Mouse (Mus musculus): ENCODE measurements at regions not wholly inside any gene's neighbourhood (a gene's known extent, or its start where the extent isn't known, plus 50 kb on each side); places are given as distances from the start of the nearest gene placed in this dataset.

GRCm38 (mm10) chr6:16551945-16552673 is 346.1 kb downstream of the Tfec start:
- no peaks in the 10 kb centered on the region for H3K9me3 ChIP-seq (replicated peaks; ENCODE audit: control insufficient read depth, low read length)
- DNase-seq (ENCODE audit: low spot score) (peak; percentile 26), ATAC-seq (replicated peaks; ENCODE audit: insufficient number of reproducible peaks, low FRiP score, low TSS enrichment, low read depth) (no peak)
- no peak overlapping the region for H3K27ac ChIP-seq (replicated peaks; ENCODE audit: low read depth, low read length)
- H3K9ac ChIP-seq (replicated peaks; ENCODE audit: low read length), result no peak overlapping the region
- no peak overlapping the region for H3K4me2 ChIP-seq (ENCODE audit: low read depth, low read length)
- no peak overlapping the region for H3K4me3 ChIP-seq (ENCODE audit: low read depth, low read length)
- WGBS, result 42% methylated on average over 7 of the region's 7 CpGs
- no peaks in the 10 kb centered on the region for H3K4me1 ChIP-seq (ENCODE audit: control insufficient read depth, insufficient read depth, low read length)
- H3K27me3 ChIP-seq (ENCODE audit: control insufficient read depth, insufficient read depth, low read length), result no peaks in the 10 kb centered on the region
- no peaks in the 10 kb centered on the region for H3K36me3 ChIP-seq (replicated peaks; ENCODE audit: control insufficient read depth, insufficient read depth, low read depth, low read length)

GRCm38 (mm10) chr6:16551131-16551530 is 347.1 kb downstream of the Tfec start:
- H3K27me3 ChIP-seq (ENCODE audit: control insufficient read depth, insufficient read depth, low read length), result no peaks in the 10 kb centered on the region
- DNase-seq (ENCODE audit: low spot score), result no peak
- H3K36me3 ChIP-seq (replicated peaks; ENCODE audit: control insufficient read depth, insufficient read depth, low read depth, low read length), result no peaks in the 10 kb centered on the region
- no peak overlapping the region for H3K4me3 ChIP-seq (ENCODE audit: low read depth, low read length)
- no peak overlapping the region for H3K4me2 ChIP-seq (ENCODE audit: low read depth, low read length)
- no peak for ATAC-seq (replicated peaks; ENCODE audit: insufficient number of reproducible peaks, low FRiP score, low TSS enrichment, low read depth)
- WGBS, result 88% methylated on average over 6 of the region's 6 CpGs
- H3K9me3 ChIP-seq (replicated peaks; ENCODE audit: control insufficient read depth, low read length), result no peaks in the 10 kb centered on the region
- no peak overlapping the region for H3K9ac ChIP-seq (replicated peaks; ENCODE audit: low read length)
- H3K4me1 ChIP-seq (ENCODE audit: control insufficient read depth, insufficient read depth, low read length), result no peaks in the 10 kb centered on the region
- H3K27ac ChIP-seq (replicated peaks; ENCODE audit: low read depth, low read length), result no peak overlapping the region

GRCm38 (mm10) chr6:16550445-16550844 is 347.8 kb downstream of the Tfec start:
- H3K9me3 ChIP-seq (replicated peaks; ENCODE audit: control insufficient read depth, low read length), result no peaks in the 10 kb centered on the region
- no peaks in the 10 kb centered on the region for H3K27me3 ChIP-seq (ENCODE audit: control insufficient read depth, insufficient read depth, low read length)
- 66% methylated on average over 9 of the region's 9 CpGs for WGBS
- H3K4me1 ChIP-seq (ENCODE audit: control insufficient read depth, insufficient read depth, low read length), result no peaks in the 10 kb centered on the region
- no peak overlapping the region for H3K4me3 ChIP-seq (ENCODE audit: low read depth, low read length)
- no peak overlapping the region for H3K9ac ChIP-seq (replicated peaks; ENCODE audit: low read length)
- DNase-seq (ENCODE audit: low spot score) (peak; percentile 36), ATAC-seq (replicated peaks; ENCODE audit: insufficient number of reproducible peaks, low FRiP score, low TSS enrichment, low read depth) (no peak)
- no peak overlapping the region for H3K27ac ChIP-seq (replicated peaks; ENCODE audit: low read depth, low read length)
- no peaks in the 10 kb centered on the region for H3K36me3 ChIP-seq (replicated peaks; ENCODE audit: control insufficient read depth, insufficient read depth, low read depth, low read length)
- H3K4me2 ChIP-seq (ENCODE audit: low read depth, low read length), result no peak overlapping the region

- ATAC-seq (replicated peaks; ENCODE audit: insufficient number of reproducible peaks, low FRiP score, low TSS enrichment, low read depth) (no peak), DNase-seq (ENCODE audit: low spot score) (no peak)
- H3K36me3 ChIP-seq (replicated peaks; ENCODE audit: control insufficient read depth, insufficient read depth, low read depth, low read length), result no peaks in the 10 kb centered on the region
- no peaks in the 10 kb centered on the region for H3K9me3 ChIP-seq (replicated peaks; ENCODE audit: control insufficient read depth, low read length)
- WGBS, result 41% methylated on average over 1 of the region's 1 CpGs
- H3K27ac ChIP-seq (replicated peaks; ENCODE audit: low read depth, low read length), result no peak overlapping the region
- H3K4me3 ChIP-seq (ENCODE audit: low read depth, low read length), result no peak overlapping the region
- H3K4me1 ChIP-seq (ENCODE audit: control insufficient read depth, insufficient read depth, low read length), result no peaks in the 10 kb centered on the region
- H3K4me2 ChIP-seq (ENCODE audit: low read depth, low read length), result no peak overlapping the region
- H3K9ac ChIP-seq (replicated peaks; ENCODE audit: low read length), result no peak overlapping the region
- H3K27me3 ChIP-seq (ENCODE audit: control insufficient read depth, insufficient read depth, low read length), result no peaks in the 10 kb centered on the region
Measured at GRCm38 (mm10) chr6:16514054-16514453, 384.2 kb downstream of the Tfec start.

GRCm38 (mm10) chr6:16513541-16513940 is 384.7 kb downstream of the Tfec start:
- no peaks in the 10 kb centered on the region for H3K36me3 ChIP-seq (replicated peaks; ENCODE audit: control insufficient read depth, insufficient read depth, low read depth, low read length)
- no peak for ATAC-seq (replicated peaks; ENCODE audit: insufficient number of reproducible peaks, low FRiP score, low TSS enrichment, low read depth)
- no peak overlapping the region for H3K4me2 ChIP-seq (ENCODE audit: low read depth, low read length)
- no peaks in the 10 kb centered on the region for H3K4me1 ChIP-seq (ENCODE audit: control insufficient read depth, insufficient read depth, low read length)
- DNase-seq (ENCODE audit: low spot score), result no peak
- H3K27me3 ChIP-seq (ENCODE audit: control insufficient read depth, insufficient read depth, low read length), result no peaks in the 10 kb centered on the region
- H3K9ac ChIP-seq (replicated peaks; ENCODE audit: low read length), result no peak overlapping the region
- H3K27ac ChIP-seq (replicated peaks; ENCODE audit: low read depth, low read length), result no peak overlapping the region
- no peak overlapping the region for H3K4me3 ChIP-seq (ENCODE audit: low read depth, low read length)
- H3K9me3 ChIP-seq (replicated peaks; ENCODE audit: control insufficient read depth, low read length), result no peaks in the 10 kb centered on the region

- H3K27me3 ChIP-seq (ENCODE audit: control insufficient read depth, insufficient read depth, low read length), result no peaks in the 10 kb centered on the region
Measured at GRCm38 (mm10) chr6:16503836-16504235, 394.4 kb downstream of the Tfec start.

GRCm38 (mm10) chr6:16487015-16487630 is 411.1 kb downstream of the Tfec start:
- no peak overlapping the region for H3K4me3 ChIP-seq (ENCODE audit: low read depth, low read length)
- WGBS, result 88% methylated on average over 8 of the region's 8 CpGs
- H3K36me3 ChIP-seq (replicated peaks; ENCODE audit: control insufficient read depth, insufficient read depth, low read depth, low read length), result no peaks in the 10 kb centered on the region
- H3K4me1 ChIP-seq (ENCODE audit: control insufficient read depth, insufficient read depth, low read length), result no peaks in the 10 kb centered on the region
- no peak for ATAC-seq (replicated peaks; ENCODE audit: insufficient number of reproducible peaks, low FRiP score, low TSS enrichment, low read depth)
- H3K9me3 ChIP-seq (replicated peaks; ENCODE audit: control insufficient read depth, low read length), result no peaks in the 10 kb centered on the region
- H3K27me3 ChIP-seq (ENCODE audit: control insufficient read depth, insufficient read depth, low read length), result no peaks in the 10 kb centered on the region
- no peak overlapping the region for H3K9ac ChIP-seq (replicated peaks; ENCODE audit: low read length)
- H3K27ac ChIP-seq (replicated peaks; ENCODE audit: low read depth, low read length), result no peak overlapping the region
- H3K4me2 ChIP-seq (ENCODE audit: low read depth, low read length), result no peak overlapping the region
- DNase-seq (ENCODE audit: low spot score), result no peak

More at GRCm38 (mm10) chr6:16503836-16504235, 394.4 kb downstream of the Tfec start:
- ATAC-seq (replicated peaks; ENCODE audit: insufficient number of reproducible peaks, low FRiP score, low TSS enrichment, low read depth) (no peak), DNase-seq (ENCODE audit: low spot score) (no peak)
- Histone ChIP-seq H3K27ac (replicated peaks; ENCODE audit: low read depth, low read length) (no peak overlapping the region), H3K4me3 (ENCODE audit: low read depth, low read length) (no peak overlapping the region), H3K36me3 (replicated peaks; ENCODE audit: control insufficient read depth, insufficient read depth, low read depth, low read length) (no peaks in the 10 kb centered on the region), H3K9me3 (replicated peaks; ENCODE audit: control insufficient read depth, low read length) (no peaks in the 10 kb centered on the region), H3K4me2 (ENCODE audit: low read depth, low read length) (no peak overlapping the region), H3K4me1 (ENCODE audit: control insufficient read depth, insufficient read depth, low read length) (no peaks in the 10 kb centered on the region), H3K9ac (replicated peaks; ENCODE audit: low read length) (no peak overlapping the region)
- WGBS, result 88% methylated on average over 4 of the region's 4 CpGs

- 72% methylated on average over 5 of the region's 5 CpGs for WGBS
- H3K27ac ChIP-seq (replicated peaks; ENCODE audit: low read depth, low read length), result no peak overlapping the region
Measured at GRCm38 (mm10) chr6:16483295-16483694, 414.9 kb downstream of the Tfec start.

More at GRCm38 (mm10) chr6:16483295-16483694, 414.9 kb downstream of the Tfec start:
- Histone ChIP-seq H3K4me1 (ENCODE audit: control insufficient read depth, insufficient read depth, low read length) (no peaks in the 10 kb centered on the region), H3K4me3 (ENCODE audit: low read depth, low read length) (no peak overlapping the region), H3K9me3 (replicated peaks; ENCODE audit: control insufficient read depth, low read length) (no peaks in the 10 kb centered on the region), H3K36me3 (replicated peaks; ENCODE audit: control insufficient read depth, insufficient read depth, low read depth, low read length) (no peaks in the 10 kb centered on the region), H3K4me2 (ENCODE audit: low read depth, low read length) (no peak overlapping the region), H3K9ac (replicated peaks; ENCODE audit: low read length) (no peak overlapping the region), H3K27me3 (ENCODE audit: control insufficient read depth, insufficient read depth, low read length) (no peaks in the 10 kb centered on the region)
- no peak for ATAC-seq (replicated peaks; ENCODE audit: insufficient number of reproducible peaks, low FRiP score, low TSS enrichment, low read depth)
- DNase-seq (ENCODE audit: low spot score), result no peak
